Mouse (Mus musculus) midbrain, embryonic 12.5 days (tissue): ENCODE measurements around the gene Abhd16a. TPM values are rescaled to one million over a fixed set of nuclear protein-coding genes. Genes with fewer than 3 reads are reported as not detected.

Experiments
- ATAC-seq: fragments of 200-750 bp; cut with Nextera tagmentation; 2 replicates; pipeline ENCODE4 v1.8.0; 2017; ENCODE audit warnings: low read depth, moderate TSS enrichment, moderate library complexity; ENCODE audit not compliant: low FRiP score
- H3K27ac ChIP-seq: fragments of 300-500 bp; sonication (generic); replicated peaks from 2 replicates; pipeline ENCODE4 v1.5.1; 2016; ENCODE audit warnings: mild to moderate bottlenecking
- H3K27me3 ChIP-seq: fragments of 300-500 bp; sonication (generic); 2 replicates; pipeline ENCODE4 v1.6.1; 2016; ENCODE audit warnings: mild to moderate bottlenecking
- H3K36me3 ChIP-seq: fragments of 300-500 bp; sonication (generic); 2 replicates; pipeline ENCODE4 v1.6.1; 2016
- H3K4me1 ChIP-seq: fragments of 300-500 bp; sonication (generic); 2 replicates; pipeline ENCODE4 v1.6.1; 2016
- H3K4me2 ChIP-seq: fragments of 300-500 bp; sonication (generic); replicated peaks from 2 replicates; pipeline ENCODE4 v1.6.1; 2016; ENCODE audit warnings: mild to moderate bottlenecking, moderate library complexity
- H3K4me3 ChIP-seq: fragments of 300-500 bp; sonication (generic); 2 replicates; pipeline ENCODE4 v1.5.1; 2016; ENCODE audit warnings: mild to moderate bottlenecking
- H3K9ac ChIP-seq: fragments of 300-500 bp; sonication (generic); replicated peaks from 2 replicates; pipeline ENCODE4 v1.6.1; 2016; ENCODE audit warnings: mild to moderate bottlenecking, moderate library complexity
- H3K9me3 ChIP-seq: fragments of 300-500 bp; sonication (generic); 2 replicates; pipeline ENCODE4 v1.6.1; 2016; ENCODE audit warnings: mild to moderate bottlenecking
- WGBS: fragments of 180-500 bp; shearing (Covaris S2); methylation state at CpG from one replicate; pipeline ENCODE4 v1.1.7; 2016; 5-methylcytosine and 5-hydroxymethylcytosine counted together
- polyA plus RNA-seq: library from polyadenylated mRNA; unstranded; fragments of >200 nt; fragmentation: Nextera tagmentation; extraction: Ambion mirVana; gene quantifications from 2 replicates; pipeline ENCODE4 v1.2.1, GENCODE M21; 2016

The Abhd16a gene
- 69.0 and 72.3 TPM in 2 replicates for polyA plus RNA-seq

- H3K36me3 ChIP-seq, result peaks cover 23% of the 10 kb centered on the region
- peak within 1 kb of the TSS; percentile 68 for H3K4me3 ChIP-seq
- 4% methylated on average over 66 of the region's 67 CpGs for WGBS
- H3K27ac ChIP-seq, result peak within 1 kb of the TSS; percentile 97
- H3K4me2 ChIP-seq, result peak within 1 kb of the TSS; percentile 59
- H3K27me3 ChIP-seq, result no peaks in the 10 kb centered on the region
- peak; percentile 98 for ATAC-seq
- H3K9me3 ChIP-seq, result no peaks in the 10 kb centered on the region
- H3K9ac ChIP-seq, result peak within 1 kb of the TSS; percentile 82
- peaks cover 13% of the 10 kb centered on the region for H3K4me1 ChIP-seq
Observed at GRCm38 (mm10) chr17:35088825-35089644, at the start of gene Abhd16a. TSS of gene Abhd16a (plus strand) at chr17:35089263.

- H3K27me3 ChIP-seq, result no peaks in the 10 kb centered on the region
- H3K9ac ChIP-seq, result no peak overlapping the region
- ATAC-seq, result no peak
- H3K4me1 ChIP-seq, result peaks cover 30% of the 10 kb centered on the region
- H3K27ac ChIP-seq, result no peak overlapping the region
- H3K9me3 ChIP-seq, result no peaks in the 10 kb centered on the region
- WGBS, result 89% methylated on average over 4 of the region's 4 CpGs
- no peak overlapping the region for H3K4me2 ChIP-seq
- H3K36me3 ChIP-seq, result no peaks in the 10 kb centered on the region
- no peak overlapping the region for H3K4me3 ChIP-seq
Observed at GRCm38 (mm10) chr17:35043794-35044193, 45.3 kb upstream of the Abhd16a start.

- 92% methylated on average over 7 of the region's 7 CpGs for WGBS
- no peak overlapping the region for H3K27ac ChIP-seq
- H3K9me3 ChIP-seq, result no peaks in the 10 kb centered on the region
- peak overlapping the region; percentile 91 for H3K4me2 ChIP-seq
- no peaks in the 10 kb centered on the region for H3K36me3 ChIP-seq
- peak overlapping the region; percentile 81; the same call in 1 of the 2 replicates for H3K9ac ChIP-seq
- peak overlapping the region; percentile 53; the same call in 1 of the 2 replicates for H3K4me3 ChIP-seq
- no peak for ATAC-seq
- no peaks in the 10 kb centered on the region for H3K27me3 ChIP-seq
- H3K4me1 ChIP-seq, result peaks cover 44% of the 10 kb centered on the region
Observed at GRCm38 (mm10) chr17:35044904-35045806, 43.9 kb upstream of the Abhd16a start.

GRCm38 (mm10) chr17:35045807-35046680 is 43.0 kb upstream of the Abhd16a start:
- WGBS, result 7% methylated on average over 43 of the region's 48 CpGs
- H3K4me2 ChIP-seq, result peak overlapping the region; percentile 91
- peaks cover 48% of the 10 kb centered on the region for H3K4me1 ChIP-seq
- H3K27me3 ChIP-seq, result no peaks in the 10 kb centered on the region
- peak overlapping the region; percentile 79 for H3K27ac ChIP-seq
- peak overlapping the region; percentile 81 for H3K9ac ChIP-seq
- no peaks in the 10 kb centered on the region for H3K36me3 ChIP-seq
- peak; percentile 75 for ATAC-seq
- H3K4me3 ChIP-seq, result peak overlapping the region; percentile 53
- H3K9me3 ChIP-seq, result no peaks in the 10 kb centered on the region

GRCm38 (mm10) chr17:35046681-35047455 is 42.2 kb upstream of the Abhd16a start, which contains the start of gene Msh5:
TSS of gene Msh5 (minus strand) at chr17:35046745.
- Histone ChIP-seq H3K27me3 (no peaks in the 10 kb centered on the region), H3K27ac (peak within 1 kb of the TSS; percentile 79), H3K4me1 (peaks cover 52% of the 10 kb centered on the region), H3K4me2 (peak within 1 kb of the TSS; percentile 91), H3K9me3 (no peaks in the 10 kb centered on the region), H3K9ac (peak within 1 kb of the TSS; percentile 81), H3K36me3 (no peaks in the 10 kb centered on the region), H3K4me3 (peak within 1 kb of the TSS; percentile 53)
- 2% methylated on average over 33 of the region's 33 CpGs for WGBS
- peak; percentile 98 for ATAC-seq

GRCm38 (mm10) chr17:35047688-35048087 is 41.4 kb upstream of the Abhd16a start:
- Histone ChIP-seq H3K27me3 (no peaks in the 10 kb centered on the region), H3K4me2 (no peak overlapping the region), H3K9me3 (no peaks in the 10 kb centered on the region), H3K4me1 (peaks cover 61% of the 10 kb centered on the region), H3K4me3 (no peak overlapping the region), H3K9ac (no peak overlapping the region), H3K36me3 (0 out of 2 replicates have a peak, but pooled peaks cover under 1% of the 10 kb centered on the region), H3K27ac (peak overlapping the region; percentile 61; the same call in 1 of the 2 replicates)
- ATAC-seq, result no peak
- 57% methylated on average over 1 of the region's 1 CpGs for WGBS

- Histone ChIP-seq H3K4me3 (no peak overlapping the region), H3K27ac (peak overlapping the region; percentile 61), H3K36me3 (peaks cover 7% of the 10 kb centered on the region; the same call in 1 of the 2 replicates), H3K4me2 (no peak overlapping the region; the same call in 1 of the 2 replicates), H3K4me1 (peaks cover 65% of the 10 kb centered on the region), H3K27me3 (no peaks in the 10 kb centered on the region), H3K9me3 (no peaks in the 10 kb centered on the region), H3K9ac (no peak overlapping the region)
- ATAC-seq, result no peak
- WGBS, result 39% methylated on average over 11 of the region's 11 CpGs
Observed at GRCm38 (mm10) chr17:35048149-35048931, 40.7 kb upstream of the Abhd16a start.

GRCm38 (mm10) chr17:35048932-35049440 is 40.1 kb upstream of the Abhd16a start:
- H3K4me1 ChIP-seq, result peaks cover 65% of the 10 kb centered on the region
- WGBS, result 72% methylated on average over 5 of the region's 5 CpGs
- peaks cover 12% of the 10 kb centered on the region for H3K36me3 ChIP-seq
- H3K9me3 ChIP-seq, result 0 out of 2 replicates have a peak, but pooled peaks cover 1% of the 10 kb centered on the region
- no peak for ATAC-seq
- H3K27me3 ChIP-seq, result no peaks in the 10 kb centered on the region
- no peak overlapping the region for H3K9ac ChIP-seq
- no peak overlapping the region for H3K4me3 ChIP-seq
- H3K27ac ChIP-seq, result peak overlapping the region; percentile 93
- H3K4me2 ChIP-seq, result peak overlapping the region; percentile 67

GRCm38 (mm10) chr17:35049561-35050016 is 39.5 kb upstream of the Abhd16a start, which contains the start of gene Clic1:
TSS of gene Clic1 (plus strand) at chr17:35049966.
- ATAC-seq, result no peak
- Histone ChIP-seq H3K4me2 (peak within 1 kb of the TSS; percentile 67), H3K4me1 (peaks cover 65% of the 10 kb centered on the region), H3K36me3 (peaks cover 18% of the 10 kb centered on the region), H3K4me3 (peak within 1 kb of the TSS; percentile 52), H3K27ac (peak within 1 kb of the TSS; percentile 93), H3K9ac (peak within 1 kb of the TSS; percentile 83), H3K27me3 (no peaks in the 10 kb centered on the region), H3K9me3 (0 out of 2 replicates have a peak, but pooled peaks cover 4% of the 10 kb centered on the region)
- WGBS, result 2% methylated on average over 11 of the region's 11 CpGs
